Mouse (Mus musculus): ENCODE data around the gene Elob. TPM values are rescaled to one million over a fixed set of nuclear protein-coding genes. Genes with fewer than 3 reads are reported as not detected.
A peak's percentile ranks its signal among the peaks of the same experiment; 100 is the strongest.

The Elob gene
- polyA plus RNA-seq (2015; fragmentation: Nextera tagmentation; extraction: Ambion mirVana), result 1,330 and 1,360 TPM in 2 replicates

GRCm38 (mm10) chr17:23829064-23829619, at the start of gene Elob:
Gene Elob (minus strand): TSS chr17:23829136.
- ATAC-seq (ENCODE audit: low FRiP score), result peak; percentile 95
- peaks cover 32% of the 10 kb centered on the region for H3K36me3 ChIP-seq
- peaks cover 36% of the 10 kb centered on the region for H3K27me3 ChIP-seq
- peak within 1 kb of the TSS; percentile 93 for H3K4me3 ChIP-seq
- H3K9ac ChIP-seq, result peak within 1 kb of the TSS; percentile 90
- no peaks in the 10 kb centered on the region for H3K9me3 ChIP-seq
- WGBS, result under 1% methylated on average over 41 of the region's 42 CpGs
- H3K4me2 ChIP-seq, result peak within 1 kb of the TSS; percentile 67
- H3K27ac ChIP-seq, result peak within 1 kb of the TSS; percentile 94
- peaks cover 22% of the 10 kb centered on the region for H3K4me1 ChIP-seq (replicated peaks)

GRCm38 (mm10) chr17:23877166-23877565, 48.2 kb upstream of the Elob start:
- Histone ChIP-seq H3K4me3 (no peak overlapping the region), H3K36me3 (no peaks in the 10 kb centered on the region), H3K27ac (no peak overlapping the region), H3K4me1 (replicated peaks) (no peaks in the 10 kb centered on the region), H3K4me2 (no peak overlapping the region), H3K9ac (no peak overlapping the region), H3K27me3 (no peaks in the 10 kb centered on the region), H3K9me3 (no peaks in the 10 kb centered on the region)
- peak; percentile 24 for ATAC-seq (ENCODE audit: low FRiP score)
- 77% methylated on average over 2 of the region's 2 CpGs for WGBS

GRCm38 (mm10) chr17:23876741-23877140, 47.8 kb upstream of the Elob start:
- 57% methylated on average over 3 of the region's 3 CpGs for WGBS
- Histone ChIP-seq H3K4me1 (replicated peaks) (no peaks in the 10 kb centered on the region), H3K36me3 (no peaks in the 10 kb centered on the region), H3K27me3 (no peaks in the 10 kb centered on the region), H3K9ac (no peak overlapping the region), H3K4me2 (no peak overlapping the region), H3K4me3 (no peak overlapping the region), H3K9me3 (no peaks in the 10 kb centered on the region), H3K27ac (no peak overlapping the region)
- ATAC-seq (ENCODE audit: low FRiP score), result peak; percentile 71

GRCm38 (mm10) chr17:23873884-23874856, 45.2 kb upstream of the Elob start:
- Histone ChIP-seq H3K27me3 (no peaks in the 10 kb centered on the region), H3K9me3 (no peaks in the 10 kb centered on the region), H3K36me3 (no peaks in the 10 kb centered on the region), H3K4me3 (no peak overlapping the region), H3K9ac (no peak overlapping the region), H3K27ac (no peak overlapping the region), H3K4me2 (no peak overlapping the region), H3K4me1 (replicated peaks) (no peaks in the 10 kb centered on the region)
- 48% methylated on average over 8 of the region's 8 CpGs for WGBS
- ATAC-seq (ENCODE audit: low FRiP score), result peak; percentile 32; the same call in 1 of the 2 replicates

GRCm38 (mm10) chr17:23868513-23868912, 39.6 kb upstream of the Elob start:
- H3K4me3 ChIP-seq, result no peak overlapping the region
- WGBS, result 91% methylated on average over 11 of the region's 11 CpGs
- no peaks in the 10 kb centered on the region for H3K4me1 ChIP-seq (replicated peaks)
- H3K36me3 ChIP-seq, result no peaks in the 10 kb centered on the region
- no peak overlapping the region for H3K4me2 ChIP-seq
- H3K27ac ChIP-seq, result no peak overlapping the region
- no peaks in the 10 kb centered on the region for H3K9me3 ChIP-seq
- no peaks in the 10 kb centered on the region for H3K27me3 ChIP-seq
- no peak for ATAC-seq (ENCODE audit: low FRiP score)
- H3K9ac ChIP-seq, result no peak overlapping the region

GRCm38 (mm10) chr17:23867756-23868155, 38.8 kb upstream of the Elob start, which contains the start of gene Prss21:
Gene Prss21 (plus strand): TSS chr17:23868056.
- no peak for ATAC-seq (ENCODE audit: low FRiP score)
- H3K4me1 ChIP-seq (replicated peaks), result no peaks in the 10 kb centered on the region
- no peak within 1 kb of the TSS for H3K4me3 ChIP-seq
- no peak within 1 kb of the TSS for H3K9ac ChIP-seq
- no peaks in the 10 kb centered on the region for H3K27me3 ChIP-seq
- no peaks in the 10 kb centered on the region for H3K9me3 ChIP-seq
- no peaks in the 10 kb centered on the region for H3K36me3 ChIP-seq
- WGBS, result 89% methylated on average over 15 of the region's 15 CpGs
- H3K27ac ChIP-seq, result no peak within 1 kb of the TSS
- no peak within 1 kb of the TSS for H3K4me2 ChIP-seq

- Histone ChIP-seq H3K4me2 (no peak overlapping the region), H3K9me3 (no peaks in the 10 kb centered on the region), H3K36me3 (no peaks in the 10 kb centered on the region), H3K27me3 (no peaks in the 10 kb centered on the region), H3K4me3 (no peak overlapping the region), H3K4me1 (replicated peaks) (no peaks in the 10 kb centered on the region), H3K27ac (no peak overlapping the region), H3K9ac (no peak overlapping the region)
- 84% methylated on average over 4 of the region's 4 CpGs for WGBS
- ATAC-seq (ENCODE audit: low FRiP score), result no peak
Measured at GRCm38 (mm10) chr17:23862926-23863325, 34.0 kb upstream of the Elob start.

GRCm38 (mm10) chr17:23857913-23858312, 29.0 kb upstream of the Elob start:
- no peaks in the 10 kb centered on the region for H3K36me3 ChIP-seq
- H3K27me3 ChIP-seq, result no peaks in the 10 kb centered on the region; the same call in 1 of the 2 replicates
- no peak for ATAC-seq (ENCODE audit: low FRiP score)
- no peaks in the 10 kb centered on the region for H3K4me1 ChIP-seq (replicated peaks)
- H3K4me2 ChIP-seq, result no peak overlapping the region
- 86% methylated on average over 2 of the region's 2 CpGs for WGBS
- no peak overlapping the region for H3K9ac ChIP-seq
- H3K4me3 ChIP-seq, result no peak overlapping the region
- no peak overlapping the region for H3K27ac ChIP-seq
- no peaks in the 10 kb centered on the region for H3K9me3 ChIP-seq

- Histone ChIP-seq H3K4me1 (replicated peaks) (no peaks in the 10 kb centered on the region), H3K4me2 (no peak overlapping the region), H3K27me3 (no peaks in the 10 kb centered on the region; the same call in 1 of the 2 replicates), H3K9ac (no peak overlapping the region), H3K9me3 (no peaks in the 10 kb centered on the region), H3K4me3 (no peak overlapping the region), H3K36me3 (no peaks in the 10 kb centered on the region), H3K27ac (no peak overlapping the region)
- 91% methylated on average over 6 of the region's 6 CpGs for WGBS
- no peak for ATAC-seq (ENCODE audit: low FRiP score)
Measured at GRCm38 (mm10) chr17:23857193-23857592, 28.3 kb upstream of the Elob start.

GRCm38 (mm10) chr17:23854229-23854765, 25.4 kb upstream of the Elob start:
- WGBS, result 89% methylated on average over 10 of the region's 10 CpGs
- Histone ChIP-seq H3K9ac (no peak overlapping the region), H3K4me2 (no peak overlapping the region), H3K4me1 (replicated peaks) (no peaks in the 10 kb centered on the region), H3K36me3 (no peaks in the 10 kb centered on the region), H3K27ac (no peak overlapping the region), H3K27me3 (no peaks in the 10 kb centered on the region; the same call in 1 of the 2 replicates), H3K4me3 (no peak overlapping the region), H3K9me3 (no peaks in the 10 kb centered on the region)
- ATAC-seq (ENCODE audit: low FRiP score), result no peak

GRCm38 (mm10) chr17:23853292-23853691, 24.4 kb upstream of the Elob start:
- ATAC-seq (ENCODE audit: low FRiP score), result 0 out of 2 replicates have a peak, but pooled peaks have one; percentile 28
- H3K9ac ChIP-seq, result no peak overlapping the region
- WGBS, result 33% methylated on average over 5 of the region's 5 CpGs
- H3K27ac ChIP-seq, result no peak overlapping the region
- no peaks in the 10 kb centered on the region for H3K9me3 ChIP-seq
- H3K36me3 ChIP-seq, result no peaks in the 10 kb centered on the region
- no peaks in the 10 kb centered on the region for H3K4me1 ChIP-seq (replicated peaks)
- H3K27me3 ChIP-seq, result no peaks in the 10 kb centered on the region; the same call in 1 of the 2 replicates
- no peak overlapping the region for H3K4me2 ChIP-seq
- H3K4me3 ChIP-seq, result no peak overlapping the region

Data from hindbrain, embryonic 13.5 days (tissue).